Mouse (Mus musculus) gastrocnemius, postnatal 25 days (tissue): Measurements from ENCODE around the gene H2afx. TPM values are rescaled to one million over a fixed set of nuclear protein-coding genes. Genes with fewer than 3 reads are reported as not detected.

Source experiments
- DNase-seq: peaks from one replicate; pipeline ENCODE4 v3.0.0; 2022
- microRNA-seq, 2 experiments: library from miRNA; unstranded; fragments of <30 nt; microRNA quantifications; one replicate each; pipeline ENCODE4 v1.2.0; 2021; ENCODE audit warnings: borderline replicate concordance in 2 of 2
- total RNA-seq, 2 experiments: library from RNA; stranded (reverse); gene quantifications; 1 replicate in 1 of 2; 2 replicates in 1 of 2; pipeline ENCODE4 v1.2.3; 2021

The H2afx gene
- total RNA-seq, 2 experiments from 2014 or later = 10.8 to 12.8 TPM

GRCm38 (mm10) chr9:44379862-44380261, 45.4 kb downstream of the H2afx start:
- DNase-seq = no peak

GRCm38 (mm10) chr9:44384596-44384995, 50.1 kb downstream of the H2afx start:
- no peak for DNase-seq

Small RNAs within 50 kb of the gene (microRNA-seq; reads per million reads assigned to microRNA genes)
- 0 reads per million in 2 experiments for gene Gm44335

Other genes starting within 250 kb of the H2afx start
- not detected for gene Mfrp, start 233.0 kb upstream of the H2afx start, total RNA-seq
- 10 to 100 TPM in 1 of 2 experiments, 1 to 10 TPM in 1; 8.0 to 13.6 TPM for gene C1qtnf5, start 227.4 kb upstream of the H2afx start, total RNA-seq
- gene Gm49380, start 221.2 kb upstream of the H2afx start, total RNA-seq = 1 to 10 TPM in 1 of 2 experiments, under 1 TPM in 1; 0.82 to 2.4 TPM
- gene Rnf26, start 221.2 kb upstream of the H2afx start, total RNA-seq = 1 to 10 TPM; 2.9 TPM
- gene Mcam, start 200.2 kb upstream of the H2afx start, total RNA-seq = 10 to 100 TPM; 31.2 to 32.4 TPM
- 1 to 10 TPM; 9.2 to 9.4 TPM for gene Cbl, start 100.6 kb upstream of the H2afx start, total RNA-seq
- gene Ccdc153, start 94.0 kb upstream of the H2afx start, total RNA-seq = not detected
- gene Pdzd3, start 83.2 kb upstream of the H2afx start, total RNA-seq = under 1 TPM; 0.99 to 1.00 TPM
- 10 to 100 TPM; 18.6 to 21.1 TPM for gene Nlrx1, start 66.1 kb upstream of the H2afx start, total RNA-seq
- under 1 TPM; 0.15 to 0.62 TPM for gene Abcg4, start 46.1 kb upstream of the H2afx start, total RNA-seq
- 1 to 10 TPM; 5.6 to 6.0 TPM for gene Hinfp, start 29.0 kb upstream of the H2afx start, total RNA-seq
- gene C2cd2l, start 14.4 kb upstream of the H2afx start, total RNA-seq = 10 to 100 TPM; 12.0 to 12.2 TPM
- 10 to 100 TPM; 11.0 to 11.2 TPM for gene Dpagt1, start 8.7 kb upstream of the H2afx start, total RNA-seq
- 10 to 100 TPM; 20.3 to 24.3 TPM for gene Hmbs, start 9.5 kb downstream of the H2afx start, total RNA-seq
- gene Vps11, start 27.0 kb downstream of the H2afx start, total RNA-seq = 10 to 100 TPM; 13.5 to 14.5 TPM
- 10 to 100 TPM; 28.0 to 31.3 TPM for gene Hyou1, start 44.8 kb downstream of the H2afx start, total RNA-seq
- gene Slc37a4, start 62.2 kb downstream of the H2afx start, total RNA-seq = 100 to 1,000 TPM; 117 to 142 TPM
- gene Rps25, start 72.4 kb downstream of the H2afx start, total RNA-seq = 100 to 1,000 TPM; 631 to 665 TPM
- gene Trappc4, start 72.9 kb downstream of the H2afx start, total RNA-seq = 10 to 100 TPM; 13.8 to 17.5 TPM
- 1 to 10 TPM; 3.9 to 5.8 TPM for gene Ccdc84, start 83.9 kb downstream of the H2afx start, total RNA-seq
- gene Foxr1, start 106.4 kb downstream of the H2afx start, total RNA-seq = not detected
- gene Upk2, start 120.3 kb downstream of the H2afx start, total RNA-seq = under 1 TPM; 0.32 to 0.43 TPM
- 10 to 100 TPM; 33.6 to 40.7 TPM for gene Bcl9l, start 148.1 kb downstream of the H2afx start, total RNA-seq
- not detected for gene Cxcr5, start 227.2 kb downstream of the H2afx start, total RNA-seq